Comparison of ENCODE assay signal across 19 mouse cellular contexts in the genomic region with DNA sequence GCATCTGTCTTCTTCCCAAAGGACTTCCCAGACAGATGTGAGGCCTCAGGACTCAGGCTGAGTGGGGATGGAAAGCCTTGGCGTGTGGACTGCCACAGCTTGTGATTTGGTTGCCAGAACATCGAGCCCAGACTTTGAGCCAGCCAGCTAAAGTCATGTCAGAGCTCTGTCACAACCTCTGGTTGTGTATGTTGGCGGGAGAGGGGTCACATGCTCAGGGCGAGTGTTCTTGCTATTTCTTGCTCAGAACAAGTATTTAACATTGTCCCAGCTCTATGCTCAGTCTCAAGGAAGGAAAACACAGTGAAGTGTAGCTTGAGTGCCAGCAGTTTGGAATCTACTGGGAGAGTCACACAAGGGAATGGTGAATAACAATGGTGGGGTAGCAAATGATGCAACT. TPM values are rescaled to one million over a fixed set of nuclear protein-coding genes. Genes with fewer than 3 reads are reported as not detected.
DNase-seq lines count a peak whose midpoint lies in the region; ATAC-seq and TF ChIP-seq lines count a peak whose summit lies in the region.
"Had no signal": no experiment of that assay in that cellular context is flagged by ENCODE, and none has a peak within 500 bp of the region (broad histone marks: within the 10 kb centered on the region; RNA-seq: fewer than 3 reads in every experiment).

No protein-coding gene starts in this region.

- no peak for TF ChIP-seq CTCF in lung, postnatal 0 days (IDR thresholded peaks at IDR 0.05)

- WGBS in lung, postnatal 0 days = 34% methylated on average over 4 of the region's 4 CpGs

- no peak overlapping the region for H3K27ac ChIP-seq in lung, postnatal 0 days (ENCODE audit: low read length)
- H3K27ac ChIP-seq: embryonic facial prominence, embryonic 12.5 days; forebrain, embryonic 15.5 days; hindbrain, embryonic 10.5 days; limb, embryonic 10.5 days; midbrain, embryonic 12.5 days had no signal

- H3K4me2 ChIP-seq in lung, postnatal 0 days (replicated peaks; ENCODE audit: low read depth, low read length) = no peak overlapping the region
- H3K4me2 ChIP-seq: embryonic facial prominence, embryonic 12.5 days; forebrain, embryonic 15.5 days; liver, embryonic 11.5 days; midbrain, embryonic 12.5 days had no signal

- DNase-seq in adrenal gland, postnatal 10 days = peak; percentile 42
- DNase-seq in adrenal gland, adult 2 months = no peak
- peak; percentile 42 for DNase-seq in kidney, postnatal 10 days
- no peak for DNase-seq in kidney, adult 18-20 months
- DNase-seq in heart, adult 8-10 months (ENCODE audit: low spot score) = peak; percentile 57
- peak; percentile 73 for DNase-seq in lung, postnatal 0 days (ENCODE audit: low spot score)
- DNase-seq in testis, postnatal 10 days (ENCODE audit: low spot score) = no peak
- DNase-seq: adrenal gland, postnatal 25 days; cerebellum, adult 8-10 months; kidney, adult 2 months; right cerebral cortex, postnatal 14 days had no signal

- peak; percentile 75 for ATAC-seq in lung, postnatal 0 days
- ATAC-seq in megakaryocyte progenitor cell, adult 5-6 weeks (replicated peaks; ENCODE audit: poor library complexity) = no peak
- ATAC-seq: CD4-positive, CD25-positive, alpha-beta regulatory T cell, adult 4 months; forebrain, embryonic 15.5 days had no signal

- no peaks in the 10 kb centered on the region for H3K27me3 ChIP-seq in lung, postnatal 0 days (replicated peaks; ENCODE audit: insufficient read depth, low read length)
- H3K27me3 ChIP-seq: embryonic facial prominence, embryonic 12.5 days; forebrain, embryonic 15.5 days; midbrain, embryonic 12.5 days had no signal

- peak; percentile 58; the same call in 1 of the 2 replicates for TF ChIP-seq EP300 in lung, postnatal 0 days (IDR thresholded peaks at IDR 0.05)

- H3K36me3 ChIP-seq in lung, postnatal 0 days (ENCODE audit: insufficient read depth, low read length) = no peaks in the 10 kb centered on the region
- H3K36me3 ChIP-seq: embryonic facial prominence, embryonic 12.5 days; forebrain, embryonic 15.5 days; hindbrain, embryonic 10.5 days; limb, embryonic 10.5 days; midbrain, embryonic 12.5 days had no signal

- no peaks in the 10 kb centered on the region; the same call in 1 of the 2 replicates for H3K4me1 ChIP-seq in lung, postnatal 0 days (ENCODE audit: insufficient read depth, low read depth, low read length)

- H3K9ac ChIP-seq in lung, postnatal 0 days (replicated peaks; ENCODE audit: low read depth) = no peak overlapping the region
- H3K9ac ChIP-seq: embryonic facial prominence, embryonic 12.5 days; forebrain, embryonic 15.5 days; midbrain, embryonic 12.5 days had no signal

- no peaks in the 10 kb centered on the region for H3K9me3 ChIP-seq in lung, postnatal 0 days (ENCODE audit: low read length)
- H3K9me3 ChIP-seq: embryonic facial prominence, embryonic 12.5 days; forebrain, embryonic 15.5 days; hindbrain, embryonic 10.5 days; limb, embryonic 10.5 days; midbrain, embryonic 12.5 days had no signal

- H3K4me3 ChIP-seq in lung, postnatal 0 days (ENCODE audit: low read depth, low read length) = no peak overlapping the region
- H3K4me3 ChIP-seq: embryonic facial prominence, embryonic 12.5 days; forebrain, embryonic 15.5 days; hindbrain, embryonic 10.5 days; limb, embryonic 10.5 days; midbrain, embryonic 12.5 days had no signal

RNA-seq across cellular contexts. Expression of a gene that starts 3.4 kb away (rescaled TPM):
- total RNA-seq in adrenal gland, postnatal 10 days (2021) = 1 to 10 TPM; 1.5 to 1.7 TPM
- total RNA-seq in adrenal gland, adult 2 months (2021) = 1 to 10 TPM; 1.6 to 2.4 TPM
- polyA plus RNA-seq in adrenal gland, adult 2 months (2012; rRNA removed) = 0.12 and 0.20 TPM in 2 replicates
- total RNA-seq in heart, adult 8-10 months (2022) = under 1 TPM; 0.53 to 0.80 (median 0.66) TPM
- polyA plus RNA-seq in lung, postnatal 0 days (2015; fragmentation: Nextera tagmentation; extraction: Ambion mirVana) = 0.38 and 0.58 TPM in 2 replicates
- total RNA-seq in megakaryocyte progenitor cell, adult 5-6 weeks (2015) = 0.17 TPM in 1 of 2 replicates, not detected in the other
- total RNA-seq in megakaryocyte progenitor cell, adult 5-6 weeks (2017) = not detected in 2 replicates

Comparison
In these comparisons a context has a peak if more than half of its experiments do, and no peak if none do; other contexts are left out.
1. DNase-seq: peak in adrenal gland, postnatal 10 days (single experiment), kidney, postnatal 10 days (single experiment), heart, adult 8-10 months (single experiment) and lung, postnatal 0 days (single experiment); none in adrenal gland, adult 2 months (single experiment), kidney, adult 18-20 months (single experiment) and testis, postnatal 10 days (single experiment).